Mouse (Mus musculus): ENCODE measurements at regions not wholly inside any gene's neighbourhood (a gene's known extent, or its start where the extent isn't known, plus 50 kb on each side); places are given as distances from the start of the nearest gene placed in this dataset.

DNA sequence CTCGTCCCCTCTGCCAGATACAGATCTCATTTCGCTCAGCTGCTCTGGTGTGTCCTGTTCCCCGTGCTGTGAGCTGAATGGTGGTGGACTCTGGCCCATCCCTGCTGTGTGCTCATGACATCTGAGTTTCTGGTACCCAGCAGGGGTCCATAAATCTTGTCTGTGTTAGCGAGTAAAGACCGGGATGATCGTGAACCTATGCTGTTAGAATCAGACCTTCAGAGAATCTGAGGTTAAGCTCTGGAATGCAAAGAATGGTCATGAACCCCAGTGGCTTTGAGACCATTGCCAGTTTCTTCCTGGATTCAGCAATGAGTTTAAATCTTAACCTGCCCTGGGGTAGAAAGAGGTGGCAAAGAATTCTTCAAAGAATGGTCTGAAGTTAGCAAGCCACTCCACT lies 173.3 kb upstream of the Arl4c start:
- TF ChIP-seq EP300 (IDR thresholded peaks at IDR 0.05; ENCODE audit: insufficient read depth, low read depth, low read length) (no peak), POLR2A (IDR thresholded peaks at IDR 0.05; ENCODE audit: insufficient read depth, low read length) (no peak), CTCF (IDR thresholded peaks at IDR 0.05; ENCODE audit: low read depth, low read length) (no peak)

DNA sequence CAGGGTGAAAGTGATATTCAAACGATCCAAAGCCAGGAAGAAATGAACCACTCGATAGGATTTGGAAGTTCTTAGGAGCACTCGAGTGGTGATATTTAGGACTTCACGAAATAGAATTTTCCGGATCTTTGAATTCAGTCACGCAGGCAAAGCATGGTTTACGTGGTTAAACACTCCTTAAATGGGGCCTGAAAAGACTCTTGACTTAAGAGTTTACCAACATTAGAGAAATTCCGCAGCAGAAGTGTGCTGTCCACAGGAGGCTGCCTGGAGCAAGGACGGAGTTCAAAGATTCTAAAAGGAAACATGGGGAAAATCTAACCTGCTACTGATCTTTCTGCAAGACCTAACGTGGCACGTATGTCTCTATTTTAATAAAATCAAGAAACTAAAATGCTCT lies 175.4 kb upstream of the Arl4c start:
- Histone ChIP-seq H3K27ac (ENCODE audit: insufficient read depth, low read length) (no peak overlapping the region), H3K27me3 (ENCODE audit: control insufficient read depth, insufficient read depth, low read length, poor library complexity, severe bottlenecking) (no peaks in the 10 kb centered on the region), H3K9ac (ENCODE audit: low read depth, poor library complexity, severe bottlenecking) (no peak overlapping the region), H3K9me3 (replicated peaks; ENCODE audit: control insufficient read depth, insufficient read depth, low read length, poor library complexity, severe bottlenecking) (no peaks in the 10 kb centered on the region; the same call in 1 of the 2 replicates), H3K4me3 (ENCODE audit: low read depth, low read length) (no peak overlapping the region), H3K4me1 (ENCODE audit: control insufficient read depth, insufficient read depth, low read length) (no peaks in the 10 kb centered on the region), H3K36me3 (ENCODE audit: control insufficient read depth, insufficient read depth, low read length, poor library complexity, severe bottlenecking) (no peaks in the 10 kb centered on the region)
- TF ChIP-seq POLR2A (IDR thresholded peaks at IDR 0.05; ENCODE audit: insufficient read depth, low read length): no peak
- TF ChIP-seq CTCF (IDR thresholded peaks at IDR 0.05; ENCODE audit: low read depth, low read length): no peak
- no peak for TF ChIP-seq EP300 (IDR thresholded peaks at IDR 0.05; ENCODE audit: insufficient read depth, low read depth, low read length)

More for the DNA sequence above, 173.3 kb upstream of the Arl4c start:
- Histone ChIP-seq H3K9ac (ENCODE audit: low read depth, poor library complexity, severe bottlenecking) (no peak overlapping the region), H3K4me3 (ENCODE audit: low read depth, low read length) (no peak overlapping the region), H3K27ac (ENCODE audit: insufficient read depth, low read length) (no peak overlapping the region), H3K9me3 (replicated peaks; ENCODE audit: control insufficient read depth, insufficient read depth, low read length, poor library complexity, severe bottlenecking) (no peaks in the 10 kb centered on the region; the same call in 1 of the 2 replicates), H3K36me3 (ENCODE audit: control insufficient read depth, insufficient read depth, low read length, poor library complexity, severe bottlenecking) (no peaks in the 10 kb centered on the region), H3K27me3 (ENCODE audit: control insufficient read depth, insufficient read depth, low read length, poor library complexity, severe bottlenecking) (no peaks in the 10 kb centered on the region), H3K4me1 (ENCODE audit: control insufficient read depth, insufficient read depth, low read length) (no peaks in the 10 kb centered on the region)

DNA sequence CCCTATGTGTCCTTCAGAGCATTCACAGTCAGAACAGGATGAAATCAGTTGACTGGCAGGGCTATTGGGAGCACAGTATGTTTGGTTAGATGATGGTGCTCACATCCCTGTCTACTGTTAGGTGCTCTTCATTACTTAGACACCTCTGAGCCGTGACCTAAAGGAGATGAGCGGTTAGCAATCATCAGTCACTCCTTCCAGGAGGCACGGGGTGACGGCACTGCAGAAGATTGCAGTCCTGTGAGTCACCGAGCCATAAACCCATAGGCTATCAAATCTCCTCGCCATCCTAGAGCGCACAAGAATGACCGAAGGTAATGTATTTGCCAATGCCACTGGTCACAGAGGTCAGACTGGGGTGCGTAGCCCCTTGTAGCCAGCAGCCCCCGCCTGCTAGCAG lies 176.8 kb upstream of the Arl4c start:
- no peak overlapping the region for H3K4me3 ChIP-seq (ENCODE audit: low read depth, low read length)
- TF ChIP-seq CTCF (IDR thresholded peaks at IDR 0.05; ENCODE audit: low read depth, low read length): no peak
- TF ChIP-seq POLR2A (IDR thresholded peaks at IDR 0.05; ENCODE audit: insufficient read depth, low read length): no peak
- no peak for TF ChIP-seq EP300 (IDR thresholded peaks at IDR 0.05; ENCODE audit: insufficient read depth, low read depth, low read length)
- H3K36me3 ChIP-seq (ENCODE audit: control insufficient read depth, insufficient read depth, low read length, poor library complexity, severe bottlenecking): no peaks in the 10 kb centered on the region
- no peak overlapping the region for H3K27ac ChIP-seq (ENCODE audit: insufficient read depth, low read length)
- H3K9ac ChIP-seq (ENCODE audit: low read depth, poor library complexity, severe bottlenecking): no peak overlapping the region
- no peaks in the 10 kb centered on the region for H3K27me3 ChIP-seq (ENCODE audit: control insufficient read depth, insufficient read depth, low read length, poor library complexity, severe bottlenecking)
- H3K4me1 ChIP-seq (ENCODE audit: control insufficient read depth, insufficient read depth, low read length): no peaks in the 10 kb centered on the region
- H3K9me3 ChIP-seq (replicated peaks; ENCODE audit: control insufficient read depth, insufficient read depth, low read length, poor library complexity, severe bottlenecking): no peaks in the 10 kb centered on the region; the same call in 1 of the 2 replicates

DNA sequence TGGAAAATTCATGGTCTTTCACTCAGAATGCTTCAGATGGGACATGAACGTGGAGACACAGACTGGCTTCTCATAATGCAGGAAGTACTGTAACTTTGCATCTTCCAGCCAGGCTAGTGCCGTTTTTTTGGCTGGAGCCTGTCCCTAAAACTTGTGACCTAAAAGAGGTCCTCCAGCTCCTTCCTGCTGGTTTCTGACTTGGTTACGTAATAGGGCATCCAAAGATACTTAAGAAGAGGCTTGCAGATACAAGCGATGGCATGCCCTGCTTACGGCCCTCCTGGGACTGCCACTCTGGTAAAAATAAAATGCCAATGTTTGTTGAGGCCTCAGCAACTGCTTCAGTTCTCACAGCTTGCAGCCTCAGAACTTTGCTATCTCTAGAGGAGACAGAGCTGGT lies 177.3 kb upstream of the Arl4c start:
- no peak for TF ChIP-seq POLR2A (IDR thresholded peaks at IDR 0.05; ENCODE audit: insufficient read depth, low read length)
- no peak for TF ChIP-seq CTCF (IDR thresholded peaks at IDR 0.05; ENCODE audit: low read depth, low read length)
- TF ChIP-seq EP300 (IDR thresholded peaks at IDR 0.05; ENCODE audit: insufficient read depth, low read depth, low read length): no peak
- no peak overlapping the region for H3K27ac ChIP-seq (ENCODE audit: insufficient read depth, low read length)
- H3K4me3 ChIP-seq (ENCODE audit: low read depth, low read length): no peak overlapping the region
- H3K27me3 ChIP-seq (ENCODE audit: control insufficient read depth, insufficient read depth, low read length, poor library complexity, severe bottlenecking): no peaks in the 10 kb centered on the region
- H3K9ac ChIP-seq (ENCODE audit: low read depth, poor library complexity, severe bottlenecking): no peak overlapping the region
- H3K9me3 ChIP-seq (replicated peaks; ENCODE audit: control insufficient read depth, insufficient read depth, low read length, poor library complexity, severe bottlenecking): no peaks in the 10 kb centered on the region; the same call in 1 of the 2 replicates
- H3K4me1 ChIP-seq (ENCODE audit: control insufficient read depth, insufficient read depth, low read length): no peaks in the 10 kb centered on the region
- H3K36me3 ChIP-seq (ENCODE audit: control insufficient read depth, insufficient read depth, low read length, poor library complexity, severe bottlenecking): no peaks in the 10 kb centered on the region

DNA sequence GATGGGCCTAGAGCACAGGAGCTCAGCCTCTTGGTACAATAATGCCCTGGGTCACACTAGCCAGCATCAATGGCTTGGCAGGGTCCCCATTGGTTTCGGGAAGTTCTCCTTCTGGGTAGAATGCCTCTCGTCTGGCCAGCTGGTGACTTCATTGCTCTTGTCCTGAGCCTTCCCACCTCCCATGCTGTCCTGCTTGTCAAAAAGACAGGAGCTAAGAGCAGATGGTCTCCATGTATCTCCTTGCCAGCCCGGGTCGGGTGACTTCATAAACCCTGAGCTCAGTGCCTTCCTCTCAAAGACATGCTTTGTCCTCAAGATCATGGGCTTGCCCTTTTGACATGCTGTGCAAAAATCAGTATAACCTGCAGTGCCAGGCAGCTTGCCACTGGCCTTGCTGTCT lies 179.2 kb upstream of the Sh3bp4 start:
- no peaks in the 10 kb centered on the region for H3K27me3 ChIP-seq (ENCODE audit: control insufficient read depth, insufficient read depth, low read length, poor library complexity, severe bottlenecking)
- H3K4me3 ChIP-seq (ENCODE audit: low read depth, low read length): no peak overlapping the region
- H3K9ac ChIP-seq (ENCODE audit: low read depth, poor library complexity, severe bottlenecking): no peak overlapping the region
- no peak overlapping the region for H3K27ac ChIP-seq (ENCODE audit: insufficient read depth, low read length)
- no peaks in the 10 kb centered on the region for H3K4me1 ChIP-seq (ENCODE audit: control insufficient read depth, insufficient read depth, low read length)
- H3K36me3 ChIP-seq (ENCODE audit: control insufficient read depth, insufficient read depth, low read length, poor library complexity, severe bottlenecking): no peaks in the 10 kb centered on the region
- no peaks in the 10 kb centered on the region for H3K9me3 ChIP-seq (replicated peaks; ENCODE audit: control insufficient read depth, insufficient read depth, low read length, poor library complexity, severe bottlenecking)
- TF ChIP-seq POLR2A (IDR thresholded peaks at IDR 0.05; ENCODE audit: insufficient read depth, low read length) (no peak), EP300 (IDR thresholded peaks at IDR 0.05; ENCODE audit: insufficient read depth, low read depth, low read length) (no peak)

DNA sequence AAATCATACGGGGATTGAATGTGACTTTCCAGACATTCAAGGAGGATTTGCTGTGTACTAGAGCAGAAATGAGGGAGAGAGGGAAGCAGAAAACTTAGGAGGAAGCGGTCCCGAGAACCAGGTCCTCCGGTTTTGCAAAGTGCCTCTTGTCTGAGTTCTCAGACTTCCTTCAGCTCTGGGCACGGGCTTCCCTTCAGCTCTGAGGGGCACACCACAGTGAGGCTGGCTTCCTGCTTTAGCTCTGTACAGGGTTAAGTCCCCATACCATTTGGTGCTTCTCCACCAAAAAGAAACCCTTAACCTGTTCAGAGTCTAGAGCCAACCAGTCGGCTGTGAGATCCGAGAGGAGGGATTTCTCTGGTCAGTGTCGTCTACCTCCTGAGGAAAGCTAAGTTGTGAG lies 167.8 kb upstream of the Sh3bp4 start:
- Histone ChIP-seq H3K36me3 (ENCODE audit: control insufficient read depth, insufficient read depth, low read length, poor library complexity, severe bottlenecking) (no peaks in the 10 kb centered on the region), H3K4me3 (ENCODE audit: low read depth, low read length) (no peak overlapping the region), H3K9me3 (replicated peaks; ENCODE audit: control insufficient read depth, insufficient read depth, low read length, poor library complexity, severe bottlenecking) (no peaks in the 10 kb centered on the region), H3K4me1 (ENCODE audit: control insufficient read depth, insufficient read depth, low read length) (no peaks in the 10 kb centered on the region), H3K27me3 (ENCODE audit: control insufficient read depth, insufficient read depth, low read length, poor library complexity, severe bottlenecking) (no peaks in the 10 kb centered on the region; the same call in 1 of the 2 replicates), H3K27ac (ENCODE audit: insufficient read depth, low read length) (no peak overlapping the region), H3K9ac (ENCODE audit: low read depth, poor library complexity, severe bottlenecking) (no peak overlapping the region)
- TF ChIP-seq EP300 (IDR thresholded peaks at IDR 0.05; ENCODE audit: insufficient read depth, low read depth, low read length) (no peak), CTCF (IDR thresholded peaks at IDR 0.05; ENCODE audit: low read depth, low read length) (no peak), POLR2A (IDR thresholded peaks at IDR 0.05; ENCODE audit: insufficient read depth, low read length) (no peak)

All from ES-Bruce4 (cell line).